Mouse (Mus musculus) liver, embryonic 12.5 days (tissue): ENCODE data around the gene Dis3l2. TPM values are rescaled to one million over a fixed set of nuclear protein-coding genes. Genes with fewer than 3 reads are reported as not detected.
A peak's percentile ranks its signal among the peaks of the same experiment; 100 is the strongest.

Experiments used
- ATAC-seq: fragments of 200-750 bp; cut with Nextera tagmentation; 2 replicates; pipeline ENCODE4 v1.8.0; 2017; ENCODE audit warnings: moderate number of reproducible peaks, mild to moderate bottlenecking, moderate library complexity
- H3K27ac ChIP-seq: fragments of 300-500 bp; sonication (generic); 2 replicates; pipeline ENCODE4 v1.5.1; 2016; ENCODE audit warnings: mild to moderate bottlenecking
- H3K27me3 ChIP-seq: fragments of 300-500 bp; sonication (generic); replicated peaks from 2 replicates; pipeline ENCODE4 v1.6.1; 2016; ENCODE audit warnings: mild to moderate bottlenecking, moderate library complexity
- H3K36me3 ChIP-seq: fragments of 300-500 bp; sonication (generic); 2 replicates; pipeline ENCODE4 v1.6.1; 2016; ENCODE audit warnings: mild to moderate bottlenecking, moderate library complexity
- H3K4me1 ChIP-seq: fragments of 300-500 bp; sonication (generic); 2 replicates; pipeline ENCODE4 v1.6.1; 2016
- H3K4me2 ChIP-seq: fragments of 300-500 bp; sonication (generic); 2 replicates; pipeline ENCODE4 v1.6.1; 2016; ENCODE audit warnings: mild to moderate bottlenecking, moderate library complexity
- H3K4me3 ChIP-seq: fragments of 300-500 bp; sonication (generic); 2 replicates; pipeline ENCODE4 v1.5.1; 2016; ENCODE audit warnings: mild to moderate bottlenecking, moderate library complexity
- H3K9ac ChIP-seq: fragments of 300-500 bp; sonication (generic); 2 replicates; pipeline ENCODE4 v1.6.1; 2016; ENCODE audit warnings: mild to moderate bottlenecking, moderate library complexity
- H3K9me3 ChIP-seq: fragments of 300-500 bp; sonication (generic); replicated peaks from 2 replicates; pipeline ENCODE4 v1.6.1; 2016; ENCODE audit warnings: mild to moderate bottlenecking, moderate library complexity
- WGBS: fragments of 180-500 bp; shearing (Covaris S2); methylation state at CpG from one replicate; pipeline ENCODE4 v1.1.7; 2016; ENCODE audit not compliant: insufficient replicate concordance; 5-methylcytosine and 5-hydroxymethylcytosine counted together
- polyA plus RNA-seq: library from polyadenylated mRNA; unstranded; fragments of >200 nt; fragmentation: Nextera tagmentation; extraction: Ambion mirVana; gene quantifications from 2 replicates; pipeline ENCODE4 v1.2.1, GENCODE M21; 2016

Gene Dis3l2
- polyA plus RNA-seq, 1 experiment from 2014 or later = 13.2 TPM

- no peak overlapping the region for H3K27ac ChIP-seq
- ATAC-seq = no peak
- H3K4me1 ChIP-seq = peaks cover 18% of the 10 kb centered on the region
- H3K4me3 ChIP-seq = no peak overlapping the region
- no peak overlapping the region for H3K4me2 ChIP-seq
- no peak overlapping the region for H3K9ac ChIP-seq
- 0 out of 2 replicates have a peak, but pooled peaks cover 2% of the 10 kb centered on the region for H3K27me3 ChIP-seq
- WGBS = 42% methylated on average over 2 of the region's 2 CpGs
- no peaks in the 10 kb centered on the region for H3K36me3 ChIP-seq
- H3K9me3 ChIP-seq = no peaks in the 10 kb centered on the region; the same call in 1 of the 2 replicates
These were observed 4.9 kb upstream of the Dis3l2 start for GRCm38 (mm10) chr1:86698721-86699120.

- Histone ChIP-seq H3K27ac (no peak overlapping the region), H3K36me3 (no peaks in the 10 kb centered on the region), H3K27me3 (no peaks in the 10 kb centered on the region), H3K4me2 (no peak overlapping the region), H3K4me1 (peaks cover 22% of the 10 kb centered on the region), H3K9me3 (no peaks in the 10 kb centered on the region; the same call in 1 of the 2 replicates), H3K4me3 (no peak overlapping the region), H3K9ac (no peak overlapping the region)
- WGBS = 62% methylated on average over 11 of the region's 11 CpGs
- ATAC-seq = no peak
These were observed 4.1 kb upstream of the Dis3l2 start for GRCm38 (mm10) chr1:86699346-86700136.

GRCm38 (mm10) chr1:86700367-86700766, 3.2 kb upstream of the Dis3l2 start:
- Histone ChIP-seq H3K27ac (no peak overlapping the region), H3K9me3 (no peaks in the 10 kb centered on the region; the same call in 1 of the 2 replicates), H3K36me3 (no peaks in the 10 kb centered on the region), H3K9ac (no peak overlapping the region), H3K27me3 (no peaks in the 10 kb centered on the region), H3K4me2 (peak overlapping the region; percentile 25; the same call in 1 of the 2 replicates), H3K4me3 (no peak overlapping the region), H3K4me1 (peaks cover 30% of the 10 kb centered on the region)
- 16% methylated on average over 7 of the region's 7 CpGs for WGBS
- peak; percentile 51; the same call in 1 of the 2 replicates for ATAC-seq

- Histone ChIP-seq H3K27me3 (no peaks in the 10 kb centered on the region), H3K4me2 (peak overlapping the region; percentile 83), H3K9me3 (no peaks in the 10 kb centered on the region; the same call in 1 of the 2 replicates), H3K4me3 (peak overlapping the region; percentile 77), H3K36me3 (no peaks in the 10 kb centered on the region), H3K4me1 (peaks cover 41% of the 10 kb centered on the region), H3K27ac (peak overlapping the region; percentile 78), H3K9ac (peak overlapping the region; percentile 85)
- WGBS = under 1% methylated on average over 27 of the region's 27 CpGs
- peak; percentile 43 for ATAC-seq
These were observed 338 bp downstream of the Dis3l2 start for GRCm38 (mm10) chr1:86703965-86704326.

- WGBS = 60% methylated on average over 3 of the region's 3 CpGs
- H3K27me3 ChIP-seq = no peaks in the 10 kb centered on the region
- H3K4me2 ChIP-seq = no peak overlapping the region; the same call in 1 of the 2 replicates
- H3K9me3 ChIP-seq = no peaks in the 10 kb centered on the region
- H3K9ac ChIP-seq = no peak overlapping the region
- H3K4me1 ChIP-seq = peaks cover 40% of the 10 kb centered on the region
- H3K36me3 ChIP-seq = no peaks in the 10 kb centered on the region
- ATAC-seq = no peak
- H3K27ac ChIP-seq = no peak overlapping the region
- H3K4me3 ChIP-seq = no peak overlapping the region
These were observed 1.9 kb downstream of the Dis3l2 start for GRCm38 (mm10) chr1:86705461-86705860.

GRCm38 (mm10) chr1:86709546-86709945, 5.9 kb downstream of the Dis3l2 start:
- Histone ChIP-seq H3K9me3 (no peaks in the 10 kb centered on the region), H3K4me1 (peaks cover 22% of the 10 kb centered on the region), H3K27ac (no peak overlapping the region), H3K9ac (no peak overlapping the region), H3K27me3 (no peaks in the 10 kb centered on the region), H3K36me3 (no peaks in the 10 kb centered on the region), H3K4me3 (no peak overlapping the region), H3K4me2 (no peak overlapping the region)
- WGBS = 54% methylated on average over 4 of the region's 4 CpGs
- peak; percentile 21; the same call in 1 of the 2 replicates for ATAC-seq

- Histone ChIP-seq H3K4me1 (peaks cover 9% of the 10 kb centered on the region), H3K27ac (no peak overlapping the region), H3K36me3 (no peaks in the 10 kb centered on the region), H3K4me2 (no peak overlapping the region), H3K27me3 (no peaks in the 10 kb centered on the region), H3K9me3 (no peaks in the 10 kb centered on the region), H3K9ac (no peak overlapping the region), H3K4me3 (no peak overlapping the region)
- 56% methylated on average over 2 of the region's 2 CpGs for WGBS
- ATAC-seq = no peak
These were observed 8.4 kb downstream of the Dis3l2 start for GRCm38 (mm10) chr1:86712045-86712444.

GRCm38 (mm10) chr1:86713054-86713453, 9.4 kb downstream of the Dis3l2 start:
- ATAC-seq = no peak
- no peaks in the 10 kb centered on the region for H3K27me3 ChIP-seq
- H3K4me2 ChIP-seq = no peak overlapping the region
- H3K27ac ChIP-seq = no peak overlapping the region
- no peaks in the 10 kb centered on the region for H3K36me3 ChIP-seq
- no peak overlapping the region for H3K9ac ChIP-seq
- WGBS = 76% methylated on average over 4 of the region's 4 CpGs
- H3K4me3 ChIP-seq = no peak overlapping the region
- H3K4me1 ChIP-seq = peaks cover 17% of the 10 kb centered on the region
- H3K9me3 ChIP-seq = no peaks in the 10 kb centered on the region

GRCm38 (mm10) chr1:86718190-86718589, 14.6 kb downstream of the Dis3l2 start:
- no peak overlapping the region for H3K9ac ChIP-seq
- no peak overlapping the region for H3K4me3 ChIP-seq
- H3K27ac ChIP-seq = no peak overlapping the region
- H3K36me3 ChIP-seq = no peaks in the 10 kb centered on the region
- H3K4me1 ChIP-seq = peaks cover 27% of the 10 kb centered on the region
- H3K27me3 ChIP-seq = no peaks in the 10 kb centered on the region
- 74% methylated on average over 1 of the region's 1 CpGs for WGBS
- no peaks in the 10 kb centered on the region for H3K9me3 ChIP-seq
- no peak overlapping the region for H3K4me2 ChIP-seq
- no peak for ATAC-seq

- Histone ChIP-seq H3K9me3 (no peaks in the 10 kb centered on the region), H3K4me1 (peaks cover 27% of the 10 kb centered on the region), H3K4me2 (no peak overlapping the region), H3K27ac (no peak overlapping the region), H3K4me3 (no peak overlapping the region), H3K36me3 (no peaks in the 10 kb centered on the region), H3K9ac (no peak overlapping the region), H3K27me3 (no peaks in the 10 kb centered on the region)
- ATAC-seq = no peak
- 73% methylated on average over 4 of the region's 4 CpGs for WGBS
These were observed 15.8 kb downstream of the Dis3l2 start for GRCm38 (mm10) chr1:86719391-86719790.

- H3K4me1 ChIP-seq = no peaks in the 10 kb centered on the region
- no peak overlapping the region for H3K4me2 ChIP-seq
- no peak overlapping the region for H3K4me3 ChIP-seq
- 52% methylated on average over 2 of the region's 2 CpGs for WGBS
- no peaks in the 10 kb centered on the region for H3K27me3 ChIP-seq
- H3K27ac ChIP-seq = no peak overlapping the region
- H3K9ac ChIP-seq = no peak overlapping the region
- no peak for ATAC-seq
- no peaks in the 10 kb centered on the region for H3K9me3 ChIP-seq
- H3K36me3 ChIP-seq = no peaks in the 10 kb centered on the region
These were observed 29.7 kb downstream of the Dis3l2 start for GRCm38 (mm10) chr1:86733160-86733821.

- no peaks in the 10 kb centered on the region for H3K27me3 ChIP-seq
- no peak for ATAC-seq
- no peaks in the 10 kb centered on the region for H3K36me3 ChIP-seq
- WGBS = 44% methylated on average over 1 of the region's 1 CpGs
- H3K4me2 ChIP-seq = no peak overlapping the region
- no peak overlapping the region for H3K9ac ChIP-seq
- H3K4me1 ChIP-seq = no peaks in the 10 kb centered on the region
- no peak overlapping the region for H3K4me3 ChIP-seq
- H3K27ac ChIP-seq = no peak overlapping the region
- H3K9me3 ChIP-seq = no peaks in the 10 kb centered on the region
These were observed 32.8 kb downstream of the Dis3l2 start for GRCm38 (mm10) chr1:86736414-86736813.
